Mouse (Mus musculus) regulatory T cell (primary cell): ENCODE measurements at regions not wholly inside any gene's neighbourhood (a gene's known extent, or its start where the extent isn't known, plus 50 kb on each side); places are given as distances from the start of the nearest gene placed in this dataset.
"Not testable (repeated sequence)": the region's sequence is repeated elsewhere in the genome, so short reads cannot be mapped to it uniquely, and the experiment has no call there.

Experiments
- in situ Hi-C: fragments of 300-600 bp; cut with MboI, MseI; formaldehyde crosslinking; loops from one replicate; pipeline ENCODE4 v1.15.1; 2025; ENCODE audit warnings: high pct_unique_total_duplicates

- in situ Hi-C loops, result no loop called here
These were observed 145.7 kb upstream of the Tmem229a start for GRCm38 (mm10) chr6:25101761-25102160.

GRCm38 (mm10) chr6:25087167-25087566, 131.1 kb upstream of the Tmem229a start:
- in situ Hi-C loops, result no loop called here

GRCm38 (mm10) chr6:25085871-25086270, 129.8 kb upstream of the Tmem229a start:
- in situ Hi-C loops, result no loop called here

GRCm38 (mm10) chr6:25085296-25085695, 129.2 kb upstream of the Tmem229a start:
- in situ Hi-C loops, result not testable (repeated sequence)

- in situ Hi-C loops, result no loop called here
These were observed 109.8 kb upstream of the Tmem229a start for GRCm38 (mm10) chr6:25065913-25066312.

GRCm38 (mm10) chr6:25032878-25033509, 76.9 kb upstream of the Tmem229a start:
- in situ Hi-C loops, result no loop called here

GRCm38 (mm10) chr6:25026953-25027352, 70.9 kb upstream of the Tmem229a start:
- in situ Hi-C loops, result loop anchor here (5.0 kb wide), 1 partner anchor 95 kb away; no protein-coding TSS in a partner anchor

GRCm38 (mm10) chr6:25020005-25020772, 64.1 kb upstream of the Tmem229a start:
- in situ Hi-C loops, result no loop called here

- in situ Hi-C loops, result no loop called here
These were observed 57.1 kb upstream of the Tmem229a start for GRCm38 (mm10) chr6:25013288-25013606.

GRCm38 (mm10) chr6:25012376-25013287, 56.5 kb upstream of the Tmem229a start:
- in situ Hi-C loops, result no loop called here

- in situ Hi-C loops, result not testable (repeated sequence)
These were observed 52.8 kb upstream of the Tmem229a start for GRCm38 (mm10) chr6:25008856-25009255.
